Mouse (Mus musculus) midbrain, embryonic 16.5 days (tissue): ENCODE measurements around the gene Nt5c1a. TPM values are rescaled to one million over a fixed set of nuclear protein-coding genes. Genes with fewer than 3 reads are reported as not detected.

Experiments
- ATAC-seq: fragments of 200-750 bp; cut with Nextera tagmentation; 2 replicates; pipeline ENCODE4 v1.8.0; 2017; ENCODE audit warnings: moderate TSS enrichment
- H3K27ac ChIP-seq: fragments of 300-500 bp; sonication (generic); 2 replicates; pipeline ENCODE4 v1.5.1; 2014; ENCODE audit warnings: mild to moderate bottlenecking, low read length, mixed read lengths
- H3K27me3 ChIP-seq: fragments of 300-500 bp; sonication (generic); 2 replicates; pipeline ENCODE4 v1.6.1; 2014; ENCODE audit warnings: low read depth, low read length, mixed read lengths; ENCODE audit not compliant: control insufficient read depth, insufficient read depth
- H3K36me3 ChIP-seq: fragments of 300-500 bp; sonication (generic); 2 replicates; pipeline ENCODE4 v1.6.1; 2014; ENCODE audit warnings: mild to moderate bottlenecking, low read length, moderate library complexity, mixed read lengths; ENCODE audit not compliant: control insufficient read depth, insufficient read depth
- H3K4me1 ChIP-seq: fragments of 300-500 bp; sonication (generic); 2 replicates; pipeline ENCODE4 v1.6.1; 2014; ENCODE audit warnings: mild to moderate bottlenecking, low read length, mixed read lengths; ENCODE audit not compliant: control insufficient read depth, insufficient read depth
- H3K4me2 ChIP-seq: fragments of 300-500 bp; sonication (generic); 2 replicates; pipeline ENCODE4 v1.6.1; 2014; ENCODE audit warnings: mild to moderate bottlenecking, low read length, mixed read lengths
- H3K4me3 ChIP-seq: fragments of 300-500 bp; sonication (generic); 2 replicates; pipeline ENCODE4 v1.5.1; 2014; ENCODE audit warnings: low read depth, mild to moderate bottlenecking, low read length, moderate library complexity, mixed read lengths
- H3K9ac ChIP-seq: fragments of 300-500 bp; sonication (generic); 2 replicates; pipeline ENCODE4 v1.6.1; 2014; ENCODE audit warnings: low read depth, low read length, mixed read lengths
- H3K9me3 ChIP-seq: fragments of 300-500 bp; sonication (generic); replicated peaks from 2 replicates; pipeline ENCODE4 v1.6.1; 2014; ENCODE audit warnings: mild to moderate bottlenecking, low read length, mixed read lengths; ENCODE audit not compliant: control insufficient read depth, poor library complexity, severe bottlenecking
- WGBS: fragments of 180-500 bp; shearing (Covaris S2); extraction: QIAGEN DNeasy Blood & Tissue Kit; methylation state at CpG from one replicate; pipeline ENCODE4 v1.1.7; 2014; 5-methylcytosine and 5-hydroxymethylcytosine counted together
- polyA plus RNA-seq: library from polyadenylated mRNA; unstranded; fragments of >200 nt; fragmentation: Nextera tagmentation; extraction: Ambion mirVana; gene quantifications from 2 replicates; pipeline ENCODE4 v1.2.1, GENCODE M21; 2015

The Nt5c1a gene
- polyA plus RNA-seq, 1 experiment from 2014 or later, result 0.15 TPM

- no peak overlapping the region for H3K27ac ChIP-seq
- H3K27me3 ChIP-seq, result peaks cover 44% of the 10 kb centered on the region
- H3K4me1 ChIP-seq, result peaks cover 9% of the 10 kb centered on the region
- no peak overlapping the region for H3K4me3 ChIP-seq
- no peaks in the 10 kb centered on the region for H3K9me3 ChIP-seq
- no peak overlapping the region for H3K9ac ChIP-seq
- no peak overlapping the region for H3K4me2 ChIP-seq
- no peak for ATAC-seq
- no peaks in the 10 kb centered on the region for H3K36me3 ChIP-seq
- WGBS, result 73% methylated on average over 9 of the region's 9 CpGs
Measured at GRCm38 (mm10) chr4:123235835-123236430, 34.6 kb downstream of the Nt5c1a start.

- Histone ChIP-seq H3K27me3 (peaks cover 44% of the 10 kb centered on the region), H3K9ac (no peak overlapping the region), H3K36me3 (no peaks in the 10 kb centered on the region), H3K9me3 (no peaks in the 10 kb centered on the region), H3K27ac (no peak overlapping the region), H3K4me1 (peaks cover 9% of the 10 kb centered on the region), H3K4me2 (no peak overlapping the region), H3K4me3 (no peak overlapping the region)
- no peak for ATAC-seq
- 89% methylated on average over 13 of the region's 13 CpGs for WGBS
Measured at GRCm38 (mm10) chr4:123236431-123237031, 35.2 kb downstream of the Nt5c1a start.

GRCm38 (mm10) chr4:123237386-123238266 is 36.3 kb downstream of the Nt5c1a start:
- no peak overlapping the region for H3K4me3 ChIP-seq
- WGBS, result 58% methylated on average over 6 of the region's 6 CpGs
- H3K9ac ChIP-seq, result no peak overlapping the region
- H3K4me1 ChIP-seq, result peaks cover 9% of the 10 kb centered on the region
- no peak for ATAC-seq
- H3K27ac ChIP-seq, result no peak overlapping the region
- H3K36me3 ChIP-seq, result no peaks in the 10 kb centered on the region
- H3K9me3 ChIP-seq, result no peaks in the 10 kb centered on the region
- no peak overlapping the region for H3K4me2 ChIP-seq
- peaks cover 43% of the 10 kb centered on the region for H3K27me3 ChIP-seq

GRCm38 (mm10) chr4:123239361-123240203 is 38.3 kb downstream of the Nt5c1a start:
- WGBS, result 5% methylated on average over 55 of the region's 58 CpGs
- no peak overlapping the region for H3K27ac ChIP-seq
- H3K36me3 ChIP-seq, result no peaks in the 10 kb centered on the region
- peaks cover 24% of the 10 kb centered on the region for H3K27me3 ChIP-seq
- ATAC-seq, result no peak
- peaks cover 4% of the 10 kb centered on the region; the same call in 1 of the 2 replicates for H3K4me1 ChIP-seq
- H3K4me3 ChIP-seq, result peak overlapping the region; percentile 33
- peak overlapping the region; percentile 52 for H3K4me2 ChIP-seq
- no peaks in the 10 kb centered on the region for H3K9me3 ChIP-seq
- peak overlapping the region; percentile 52 for H3K9ac ChIP-seq

GRCm38 (mm10) chr4:123246221-123246620 is 44.9 kb downstream of the Nt5c1a start:
- H3K9ac ChIP-seq, result no peak overlapping the region
- H3K36me3 ChIP-seq, result no peaks in the 10 kb centered on the region
- no peak overlapping the region for H3K4me2 ChIP-seq
- no peaks in the 10 kb centered on the region; the same call in 1 of the 2 replicates for H3K27me3 ChIP-seq
- H3K4me1 ChIP-seq, result no peaks in the 10 kb centered on the region
- WGBS, result 86% methylated on average over 7 of the region's 7 CpGs
- no peaks in the 10 kb centered on the region for H3K9me3 ChIP-seq
- no peak overlapping the region for H3K27ac ChIP-seq
- no peak overlapping the region for H3K4me3 ChIP-seq
- ATAC-seq, result no peak

DNA sequence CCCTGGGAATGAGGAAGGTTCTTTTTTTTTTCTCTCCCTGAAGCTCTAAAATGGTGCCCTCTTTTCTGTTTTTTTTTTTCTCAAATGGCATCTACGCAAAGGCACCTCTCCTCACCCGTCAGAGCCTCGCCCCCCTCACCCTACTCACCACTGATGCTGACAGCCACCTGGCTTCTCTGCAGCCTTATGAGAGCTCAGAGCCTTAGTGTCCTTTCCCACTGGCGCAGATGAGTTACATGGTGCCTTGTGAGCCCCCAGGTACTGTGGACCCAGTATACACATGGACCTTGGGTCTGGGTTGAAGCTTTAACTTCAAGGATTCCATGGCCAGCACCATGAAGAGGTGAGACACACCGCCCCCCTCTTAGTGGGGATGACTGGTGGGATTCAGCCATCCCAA is 45.3 kb downstream of the Nt5c1a start:
- ATAC-seq, result no peak
- Histone ChIP-seq H3K9me3 (no peaks in the 10 kb centered on the region), H3K4me2 (no peak overlapping the region), H3K4me1 (no peaks in the 10 kb centered on the region), H3K4me3 (no peak overlapping the region), H3K36me3 (no peaks in the 10 kb centered on the region), H3K9ac (no peak overlapping the region), H3K27ac (no peak overlapping the region), H3K27me3 (no peaks in the 10 kb centered on the region; the same call in 1 of the 2 replicates)
- WGBS, result 88% methylated on average over 5 of the region's 5 CpGs

GRCm38 (mm10) chr4:123247147-123247880 is 46.0 kb downstream of the Nt5c1a start:
- Histone ChIP-seq H3K36me3 (no peaks in the 10 kb centered on the region), H3K4me3 (no peak overlapping the region), H3K9me3 (no peaks in the 10 kb centered on the region), H3K9ac (no peak overlapping the region), H3K4me2 (no peak overlapping the region), H3K4me1 (no peaks in the 10 kb centered on the region), H3K27ac (no peak overlapping the region), H3K27me3 (no peaks in the 10 kb centered on the region)
- no peak for ATAC-seq
- 63% methylated on average over 7 of the region's 7 CpGs for WGBS

DNA sequence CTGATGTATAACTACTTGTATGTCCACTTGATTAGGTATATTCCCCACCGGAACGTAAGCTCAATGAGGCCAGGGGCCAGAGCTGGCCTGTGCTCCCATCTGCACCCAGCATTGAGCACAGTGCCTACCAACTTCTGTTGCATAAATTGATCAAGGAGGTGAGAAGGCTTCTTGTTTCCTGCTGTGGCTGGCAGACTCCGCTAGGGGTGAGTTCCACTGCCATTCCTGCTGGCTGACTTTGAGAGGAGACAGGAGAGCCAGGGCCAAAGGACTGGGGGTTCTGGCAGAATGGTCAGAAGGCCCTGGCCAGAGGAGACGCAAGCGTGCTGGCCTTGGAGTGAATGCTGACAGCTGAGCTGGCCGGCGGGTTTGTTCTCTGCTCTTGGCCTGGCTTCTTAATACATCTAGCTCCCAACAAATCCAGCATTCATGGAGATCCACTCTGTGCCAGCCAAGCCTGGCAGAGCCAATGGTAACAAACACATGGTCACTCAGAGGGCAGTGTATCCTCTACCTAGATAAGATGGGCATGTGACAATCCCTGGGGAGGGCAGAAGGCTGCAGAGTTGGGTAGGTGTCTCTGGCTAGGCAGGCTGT is 47.8 kb downstream of the Nt5c1a start:
- Histone ChIP-seq H3K27ac (no peak overlapping the region), H3K9me3 (no peaks in the 10 kb centered on the region), H3K27me3 (no peaks in the 10 kb centered on the region), H3K4me1 (no peaks in the 10 kb centered on the region), H3K4me2 (no peak overlapping the region), H3K36me3 (no peaks in the 10 kb centered on the region), H3K4me3 (no peak overlapping the region), H3K9ac (no peak overlapping the region)
- ATAC-seq, result peak; percentile 55; the same call in 1 of the 2 replicates
- WGBS, result 73% methylated on average over 7 of the region's 7 CpGs
